Mouse (Mus musculus) cerebellum, postnatal 4 days (tissue): ENCODE measurements around the gene Irf9.

Experiments used
- DNase-seq, 2 experiments: peaks; one replicate each; pipeline ENCODE4 v3.0.0; 2022; ENCODE audit warnings: low spot score in 2 of 2, mixed read lengths in 1 of 2

The Irf9 gene

GRCm38 (mm10) chr14:55603271-55603632 is at the start of gene Irf9:
TSS of gene Irf9 (plus strand) at chr14:55603571.
- no peak for DNase-seq

- DNase-seq: no peak
Observed at GRCm38 (mm10) chr14:55554635-55555034, 48.7 kb upstream of the Irf9 start.

- DNase-seq: no peak
Observed at GRCm38 (mm10) chr14:55555788-55556187, 47.6 kb upstream of the Irf9 start.

GRCm38 (mm10) chr14:55557003-55557402 is 46.4 kb upstream of the Irf9 start:
- peak; percentile 49 to 74 for DNase-seq

GRCm38 (mm10) chr14:55557587-55557986 is 45.8 kb upstream of the Irf9 start:
- no peak for DNase-seq

- no peak for DNase-seq
Observed at GRCm38 (mm10) chr14:55558740-55559448, 44.5 kb upstream of the Irf9 start.

- peak; percentile 64 to 85 for DNase-seq
Observed at GRCm38 (mm10) chr14:55559799-55560201, 43.6 kb upstream of the Irf9 start, which contains the start of gene Dcaf11. TSS of gene Dcaf11 (plus strand) at chr14:55560006.

GRCm38 (mm10) chr14:55560202-55561073 is 42.9 kb upstream of the Irf9 start, which contains the start of gene A730061H03Rik:
TSS of gene A730061H03Rik (minus strand) at chr14:55560406.
- peak; percentile 96 to 98 for DNase-seq

- DNase-seq: no peak
Observed at GRCm38 (mm10) chr14:55561860-55562259, 41.5 kb upstream of the Irf9 start.

GRCm38 (mm10) chr14:55563249-55563648 is 40.1 kb upstream of the Irf9 start:
- no peak for DNase-seq

- no peak for DNase-seq
Observed at GRCm38 (mm10) chr14:55565748-55566147, 37.6 kb upstream of the Irf9 start.

- DNase-seq: no peak
Observed at GRCm38 (mm10) chr14:55567496-55567895, 35.9 kb upstream of the Irf9 start.

GRCm38 (mm10) chr14:55570588-55570987 is 32.8 kb upstream of the Irf9 start:
- no peak for DNase-seq

- DNase-seq: no peak
Observed at GRCm38 (mm10) chr14:55571760-55572159, 31.6 kb upstream of the Irf9 start.

GRCm38 (mm10) chr14:55575302-55575701 is 28.1 kb upstream of the Irf9 start, which contains the start of gene Fitm1:
TSS of gene Fitm1 (plus strand) at chr14:55575617.
- DNase-seq: no peak

- no peak for DNase-seq
Observed at GRCm38 (mm10) chr14:55575711-55576110, 27.7 kb upstream of the Irf9 start.

- DNase-seq: no peak
Observed at GRCm38 (mm10) chr14:55576376-55576775, 27.0 kb upstream of the Irf9 start.

GRCm38 (mm10) chr14:55577871-55578667 is 25.3 kb upstream of the Irf9 start, which contains the start of gene Psme1:
TSS of gene Psme1 (plus strand) at chr14:55578123.
- peak; percentile 71 to 82 for DNase-seq

GRCm38 (mm10) chr14:55578668-55579269 is 24.6 kb upstream of the Irf9 start:
- DNase-seq: peak in 1 of 2 experiments; percentile 51

- no peak for DNase-seq
Observed at GRCm38 (mm10) chr14:55579511-55580496, 23.6 kb upstream of the Irf9 start.
